In genomic region chr11:103074796-103075323, GRCm38 (mm10) we compare ENCODE assay signal across 12 mouse cellular contexts. TPM values are rescaled to one million over a fixed set of nuclear protein-coding genes. Genes with fewer than 3 reads are reported as not detected.
A peak's percentile ranks its signal among the peaks of the same experiment; 100 is the strongest.
DNase-seq lines count a peak whose midpoint lies in the region; ATAC-seq and TF ChIP-seq lines count a peak whose summit lies in the region.
"Had no signal": no experiment of that assay in that cellular context is flagged by ENCODE, and none has a peak within 500 bp of the region (broad histone marks: within the 10 kb centered on the region; RNA-seq: fewer than 3 reads in every experiment).

No protein-coding gene starts in this region.

- no peak for TF ChIP-seq EP300 in stomach, postnatal 0 days (optimal IDR thresholded peaks at IDR 0.05)

- no peak for TF ChIP-seq CTCF in stomach, postnatal 0 days (IDR thresholded peaks at IDR 0.05; ENCODE audit: low read depth)

- peaks cover 8% of the 10 kb centered on the region for H3K27me3 ChIP-seq in heart, embryonic 12.5 days (replicated peaks)
- peaks cover 23% of the 10 kb centered on the region for H3K27me3 ChIP-seq in limb, embryonic 12.5 days
- no peaks in the 10 kb centered on the region for H3K27me3 ChIP-seq in stomach, postnatal 0 days (ENCODE audit: control insufficient read depth, insufficient read depth, low read length)

- DNase-seq in heart, postnatal 36 days, result no peak
- DNase-seq in right cerebral cortex, postnatal 14 days, result peak; percentile 5
- DNase-seq in right cerebral cortex, adult 18-20 months, result no peak
- no peak for DNase-seq in stomach, postnatal 0 days (ENCODE audit: low spot score)
- DNase-seq in layer of hippocampus, adult 8-10 months (ENCODE audit: low spot score in 2 of 2), result no peak
- no peak for DNase-seq in embryo, embryonic 11 days
- DNase-seq: kidney, adult 11 months; liver, postnatal 0 days; spleen, adult 18-20 months; thymus, adult 18-20 months had no signal

- H3K9ac ChIP-seq in heart, embryonic 12.5 days, result peak overlapping the region; percentile 23
- 0 out of 2 replicates have a peak overlapping the region, but pooled peaks have one; percentile 5 for H3K9ac ChIP-seq in limb, embryonic 12.5 days (replicated peaks)
- no peak overlapping the region for H3K9ac ChIP-seq in stomach, postnatal 0 days (ENCODE audit: low read length)
- H3K9ac ChIP-seq: liver, postnatal 0 days had no signal

- ATAC-seq in heart, embryonic 12.5 days (ENCODE audit: insufficient number of reproducible peaks, low FRiP score), result no peak; the same call in 1 of the 2 replicates
- no peak for ATAC-seq in limb, embryonic 12.5 days (ENCODE audit: insufficient number of reproducible peaks, insufficient read depth, low FRiP score, low TSS enrichment, low read depth)
- no peak for ATAC-seq in stomach, postnatal 0 days (ENCODE audit: low FRiP score, low TSS enrichment)
- ATAC-seq: liver, postnatal 0 days had no signal

- intact Hi-C loops in heart, postnatal 36 days (cut with DNase I), result no loop called here

- H3K27ac ChIP-seq in heart, embryonic 12.5 days (ENCODE audit: poor library complexity, severe bottlenecking), result no peak overlapping the region
- no peak overlapping the region for H3K27ac ChIP-seq in limb, embryonic 12.5 days
- H3K27ac ChIP-seq in stomach, postnatal 0 days (replicated peaks), result 0 out of 2 replicates have a peak overlapping the region, but pooled peaks have one; percentile 4

- no peaks in the 10 kb centered on the region for H3K9me3 ChIP-seq in heart, embryonic 12.5 days (replicated peaks)
- H3K9me3 ChIP-seq in limb, embryonic 12.5 days, result no peaks in the 10 kb centered on the region
- no peaks in the 10 kb centered on the region for H3K9me3 ChIP-seq in stomach, postnatal 0 days (ENCODE audit: control insufficient read depth, low read length)

- H3K4me3 ChIP-seq in heart, embryonic 12.5 days, result no peak overlapping the region
- no peak overlapping the region for H3K4me3 ChIP-seq in limb, embryonic 12.5 days (replicated peaks)
- H3K4me3 ChIP-seq in stomach, postnatal 0 days (ENCODE audit: low read depth, low read length), result no peak overlapping the region

- H3K4me1 ChIP-seq in heart, embryonic 12.5 days (replicated peaks), result peaks cover 26% of the 10 kb centered on the region
- H3K4me1 ChIP-seq in limb, embryonic 12.5 days (replicated peaks), result peaks cover 10% of the 10 kb centered on the region
- no peaks in the 10 kb centered on the region for H3K4me1 ChIP-seq in stomach, postnatal 0 days (replicated peaks; ENCODE audit: control insufficient read depth, insufficient read depth)

- WGBS in heart, embryonic 12.5 days, result 15% methylated on average over 10 of the region's 10 CpGs
- 20% methylated on average over 10 of the region's 10 CpGs for WGBS in limb, embryonic 12.5 days
- 31% methylated on average over 10 of the region's 10 CpGs for WGBS in stomach, postnatal 0 days

- H3K36me3 ChIP-seq in heart, embryonic 12.5 days, result peaks cover 50% of the 10 kb centered on the region
- H3K36me3 ChIP-seq in limb, embryonic 12.5 days, result peaks cover 18% of the 10 kb centered on the region
- H3K36me3 ChIP-seq in stomach, postnatal 0 days (ENCODE audit: control insufficient read depth, insufficient read depth, low read length), result 0 out of 2 replicates have a peak, but pooled peaks cover 11% of the 10 kb centered on the region

- H3K4me2 ChIP-seq in heart, embryonic 12.5 days, result peak overlapping the region; percentile 15; the same call in 1 of the 2 replicates
- no peak overlapping the region for H3K4me2 ChIP-seq in limb, embryonic 12.5 days
- H3K4me2 ChIP-seq in stomach, postnatal 0 days (replicated peaks; ENCODE audit: low read depth), result no peak overlapping the region

RNA-seq across cellular contexts. Expression of gene Plcd3, which starts 26.6 kb away (rescaled TPM):
- polyA plus RNA-seq in heart, embryonic 12.5 days (2016; fragmentation: Nextera tagmentation; extraction: Ambion mirVana), result 5.8 and 6.6 TPM in 2 replicates
- 10 to 100 TPM; 16.1 to 18.3 TPM for total RNA-seq in heart, postnatal 36 days (2021)
- 2.9 and 3.6 TPM in 2 replicates for polyA plus RNA-seq in limb, embryonic 12.5 days (2016; fragmentation: Nextera tagmentation; extraction: Ambion mirVana)
- 4.2 and 5.0 TPM in 2 replicates for polyA plus RNA-seq in stomach, postnatal 0 days (2015; fragmentation: Nextera tagmentation; extraction: Ambion mirVana)
- total RNA-seq in layer of hippocampus, adult 8-10 months (2022), result 10 to 100 TPM; 11.0 to 15.3 (median 12.8) TPM

RNA-seq across cellular contexts. Expression of gene Acbd4, which starts 26.6 kb away (rescaled TPM):
- polyA plus RNA-seq in heart, embryonic 12.5 days (2016; fragmentation: Nextera tagmentation; extraction: Ambion mirVana), result 13.5 and 13.8 TPM in 2 replicates
- 10 to 100 TPM; 37.4 to 41.4 TPM for total RNA-seq in heart, postnatal 36 days (2021)
- 8.1 and 11.9 TPM in 2 replicates for polyA plus RNA-seq in limb, embryonic 12.5 days (2016; fragmentation: Nextera tagmentation; extraction: Ambion mirVana)
- polyA plus RNA-seq in stomach, postnatal 0 days (2015; fragmentation: Nextera tagmentation; extraction: Ambion mirVana), result 28.6 and 36.7 TPM in 2 replicates
- total RNA-seq in layer of hippocampus, adult 8-10 months (2022), result 10 to 100 TPM; 88.4 to 98.2 (median 94.7) TPM

RNA-seq across cellular contexts. Expression of gene Hexim1, which starts 41.2 kb away (rescaled TPM):
- 2.8 and 3.0 TPM in 2 replicates for polyA plus RNA-seq in heart, embryonic 12.5 days (2016; fragmentation: Nextera tagmentation; extraction: Ambion mirVana)
- 10 to 100 TPM; 18.0 to 20.5 TPM for total RNA-seq in heart, postnatal 36 days (2021)
- polyA plus RNA-seq in limb, embryonic 12.5 days (2016; fragmentation: Nextera tagmentation; extraction: Ambion mirVana), result 3.9 and 4.0 TPM in 2 replicates
- 3.8 and 4.1 TPM in 2 replicates for polyA plus RNA-seq in stomach, postnatal 0 days (2015; fragmentation: Nextera tagmentation; extraction: Ambion mirVana)
- total RNA-seq in layer of hippocampus, adult 8-10 months (2022), result 10 to 100 TPM; 39.0 to 51.3 (median 45.9) TPM

RNA-seq across cellular contexts. Expression of gene Dcakd, which starts 46.7 kb away (rescaled TPM):
- polyA plus RNA-seq in heart, embryonic 12.5 days (2016; fragmentation: Nextera tagmentation; extraction: Ambion mirVana), result 94.1 and 95.2 TPM in 2 replicates
- total RNA-seq in heart, postnatal 36 days (2021), result 10 to 100 TPM; 70.4 to 81.3 TPM
- 167 and 192 TPM in 2 replicates for polyA plus RNA-seq in limb, embryonic 12.5 days (2016; fragmentation: Nextera tagmentation; extraction: Ambion mirVana)
- polyA plus RNA-seq in stomach, postnatal 0 days (2015; fragmentation: Nextera tagmentation; extraction: Ambion mirVana), result 36.8 and 42.3 TPM in 2 replicates
- total RNA-seq in layer of hippocampus, adult 8-10 months (2022), result 10 to 100 TPM; 55.2 to 71.2 (median 63.6) TPM

RNA-seq across cellular contexts. Expression of gene Nmt1, which starts 46.9 kb away (rescaled TPM):
- polyA plus RNA-seq in heart, embryonic 12.5 days (2016; fragmentation: Nextera tagmentation; extraction: Ambion mirVana), result 46.9 and 50.4 TPM in 2 replicates
- total RNA-seq in heart, postnatal 36 days (2021), result 10 to 100 TPM; 65.2 to 68.7 TPM
- 53.6 and 53.7 TPM in 2 replicates for polyA plus RNA-seq in limb, embryonic 12.5 days (2016; fragmentation: Nextera tagmentation; extraction: Ambion mirVana)
- polyA plus RNA-seq in stomach, postnatal 0 days (2015; fragmentation: Nextera tagmentation; extraction: Ambion mirVana), result 45.9 and 52.3 TPM in 2 replicates
- total RNA-seq in layer of hippocampus, adult 8-10 months (2022), result 100 to 1,000 TPM; 152 to 165 (median 160) TPM
